Mouse (Mus musculus) olfactory bulb, adult 2 months (tissue): Measurements from ENCODE around the gene Hnrnpa3.

Experiments
- CTCF ChIP-seq: fragments of 200-500 bp; IDR thresholded peaks from 2 replicates; pipeline ENCODE4 v1.5.1; 2012; ENCODE audit warnings: low read depth, mild to moderate bottlenecking, low read length, moderate library complexity; ENCODE audit not compliant: insufficient read depth
- POLR2A ChIP-seq: fragments of 200-500 bp; IDR thresholded peaks from 2 replicates; pipeline ENCODE4 v1.6.1; 2012; ENCODE audit warnings: mild to moderate bottlenecking, low read depth, low read length, moderate library complexity; ENCODE audit not compliant: insufficient read depth

- no peak for TF ChIP-seq CTCF
- no peak for TF ChIP-seq POLR2A
These were observed 40.3 kb upstream of the Hnrnpa3 start for GRCm38 (mm10) chr2:75618712-75619111.
